Mouse (Mus musculus) cerebellum, adult 2 months (tissue): ENCODE measurements at regions not wholly inside any gene's neighbourhood (a gene's known extent, or its start where the extent isn't known, plus 50 kb on each side); places are given as distances from the start of the nearest gene placed in this dataset.

ENCODE experiments used
- DNase-seq, 2 experiments: peaks; one replicate each; pipeline ENCODE4 v3.0.0; 2021
- H3K27ac ChIP-seq: fragments of 200-500 bp; 2 replicates; pipeline ENCODE4 v1.5.1; 2012; ENCODE audit warnings: low read length, control low read depth, inconsistent platforms; ENCODE audit not compliant: insufficient read depth
- H3K27me3 ChIP-seq: fragments of 200-500 bp; 2 replicates; pipeline ENCODE4 v1.6.1; 2012; ENCODE audit warnings: inconsistent platforms, mild to moderate bottlenecking, low read length, moderate library complexity; ENCODE audit not compliant: control insufficient read depth, insufficient read depth
- H3K4me1 ChIP-seq: fragments of 200-500 bp; 2 replicates; pipeline ENCODE4 v1.6.1; 2011; ENCODE audit warnings: low read length; ENCODE audit not compliant: control insufficient read depth, insufficient read depth
- H3K4me3 ChIP-seq: fragments of 200-500 bp; replicated peaks from 2 replicates; pipeline ENCODE3; 2011; ENCODE audit warnings: mild to moderate bottlenecking, low read depth, low read length, control low read depth; ENCODE audit not compliant: insufficient read depth
- CTCF ChIP-seq: fragments of 200-500 bp; IDR thresholded peaks from 2 replicates; pipeline ENCODE4 v1.5.1; 2011; ENCODE audit warnings: low read depth, mild to moderate bottlenecking, control low read depth, low read length, moderate library complexity, borderline replicate concordance; ENCODE audit not compliant: insufficient read depth
- POLR2A ChIP-seq: fragments of 200-500 bp; IDR thresholded peaks from 2 replicates; pipeline ENCODE4 v1.6.1; 2011; ENCODE audit warnings: low read length, control low read depth, borderline replicate concordance; ENCODE audit not compliant: insufficient read depth
- WGBS: fragments of 180-500 bp; shearing (Covaris S2); methylation state at CpG from one replicate; pipeline ENCODE4 v1.1.7; 2018; 5-methylcytosine and 5-hydroxymethylcytosine counted together

DNA sequence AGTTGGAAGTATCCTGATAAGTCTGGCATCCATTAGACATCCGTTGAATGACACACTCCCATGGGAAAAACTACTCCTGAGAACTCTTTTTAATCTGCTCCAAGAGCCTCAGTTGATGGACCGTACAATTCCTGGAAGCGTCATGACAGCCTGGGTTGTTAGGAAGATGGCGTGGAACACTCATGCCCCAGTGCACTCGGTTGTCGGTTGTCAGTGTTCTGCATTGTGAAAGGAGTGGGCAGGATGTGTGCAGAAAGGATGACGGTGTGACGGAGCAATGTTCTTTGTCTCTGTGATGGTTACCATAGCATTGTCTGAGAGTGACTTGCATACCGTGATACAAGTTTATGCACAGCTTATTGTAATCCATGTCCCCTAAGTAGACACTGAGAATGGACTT lies 164.4 kb downstream of the Slc30a10 start:
- 18% methylated on average over 9 of the region's 9 CpGs for WGBS
- Histone ChIP-seq H3K27ac (no peak overlapping the region), H3K4me1 (no peaks in the 10 kb centered on the region), H3K27me3 (no peaks in the 10 kb centered on the region), H3K4me3 (no peak overlapping the region)
- no peak for DNase-seq
- TF ChIP-seq POLR2A (no peak), CTCF (no peak)

DNA sequence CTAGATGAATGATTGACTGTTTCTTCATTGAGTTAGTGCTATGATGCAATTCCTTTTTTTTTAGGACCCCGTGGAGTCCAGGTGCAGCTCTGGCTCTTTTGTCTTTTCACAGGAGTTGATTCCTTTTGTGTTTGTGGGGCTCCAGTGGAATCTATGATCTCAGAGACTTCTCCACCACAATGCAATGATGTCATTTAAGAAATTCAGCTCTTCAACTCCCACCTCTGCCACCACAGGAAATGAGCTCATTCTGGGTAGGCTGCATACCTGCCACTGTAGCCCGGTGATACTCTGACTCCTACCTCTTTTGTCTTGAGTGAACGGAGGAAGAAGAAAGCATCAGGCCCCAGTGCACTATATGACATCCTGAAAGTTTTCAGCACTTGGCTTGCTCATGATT lies 173.8 kb downstream of the Slc30a10 start:
- H3K27ac ChIP-seq: no peak overlapping the region
- H3K4me3 ChIP-seq: no peak overlapping the region
- no peak for TF ChIP-seq POLR2A
- no peak for TF ChIP-seq CTCF
- WGBS: 70% methylated on average over 3 of the region's 3 CpGs
- H3K4me1 ChIP-seq: no peaks in the 10 kb centered on the region
- H3K27me3 ChIP-seq: no peaks in the 10 kb centered on the region
- DNase-seq: no peak

DNA sequence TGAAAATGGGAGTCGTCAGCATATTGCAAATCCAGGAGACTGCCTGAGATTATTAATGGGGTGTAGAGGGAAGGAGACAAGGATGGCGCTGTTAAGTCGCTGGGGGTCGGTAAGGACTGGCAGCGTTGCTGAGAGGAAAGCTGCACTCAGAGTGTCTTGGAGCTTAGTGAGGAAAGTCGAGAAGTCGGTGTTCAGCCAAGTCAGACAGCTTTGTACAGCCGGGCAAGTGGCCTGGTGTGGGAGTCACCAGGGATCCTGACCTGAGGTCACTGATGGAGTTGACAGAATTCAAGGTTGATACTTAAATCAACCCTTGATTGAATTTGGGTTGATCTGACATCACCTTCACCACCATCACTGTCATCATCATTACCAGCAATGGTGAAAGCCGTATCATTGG lies 175.3 kb downstream of the Slc30a10 start:
- 79% methylated on average over 9 of the region's 9 CpGs for WGBS
- no peaks in the 10 kb centered on the region for H3K4me1 ChIP-seq
- H3K4me3 ChIP-seq: no peak overlapping the region

DNA sequence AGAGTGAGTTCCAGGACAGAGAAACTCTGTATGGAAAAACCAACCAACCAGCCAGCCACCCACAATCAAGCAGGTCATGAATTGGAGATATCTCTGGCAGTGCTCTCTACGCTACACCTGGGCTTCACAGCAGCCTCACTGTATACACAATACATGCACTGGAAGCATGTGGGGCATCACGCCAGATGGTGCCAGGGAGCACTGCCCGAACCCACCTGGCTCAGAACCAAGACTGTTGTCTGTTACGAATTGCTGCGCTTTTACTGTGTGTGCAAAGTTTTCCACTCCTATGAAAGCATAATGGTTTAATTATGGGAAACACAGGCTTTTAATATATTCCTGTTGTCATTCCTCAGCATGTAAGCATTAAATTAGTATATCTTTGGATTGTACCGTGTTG lies 184.0 kb downstream of the Slc30a10 start:
- TF ChIP-seq CTCF (no peak), POLR2A (no peak)
- 11% methylated on average over 6 of the region's 6 CpGs for WGBS
- Histone ChIP-seq H3K4me1 (no peaks in the 10 kb centered on the region), H3K4me3 (no peak overlapping the region), H3K27me3 (no peaks in the 10 kb centered on the region), H3K27ac (no peak overlapping the region)
- no peak for DNase-seq

More for the DNA sequence above, 175.3 kb downstream of the Slc30a10 start:
- Histone ChIP-seq H3K27ac (no peak overlapping the region), H3K27me3 (no peaks in the 10 kb centered on the region)
- no peak for TF ChIP-seq POLR2A
- no peak for TF ChIP-seq CTCF
- no peak for DNase-seq

DNA sequence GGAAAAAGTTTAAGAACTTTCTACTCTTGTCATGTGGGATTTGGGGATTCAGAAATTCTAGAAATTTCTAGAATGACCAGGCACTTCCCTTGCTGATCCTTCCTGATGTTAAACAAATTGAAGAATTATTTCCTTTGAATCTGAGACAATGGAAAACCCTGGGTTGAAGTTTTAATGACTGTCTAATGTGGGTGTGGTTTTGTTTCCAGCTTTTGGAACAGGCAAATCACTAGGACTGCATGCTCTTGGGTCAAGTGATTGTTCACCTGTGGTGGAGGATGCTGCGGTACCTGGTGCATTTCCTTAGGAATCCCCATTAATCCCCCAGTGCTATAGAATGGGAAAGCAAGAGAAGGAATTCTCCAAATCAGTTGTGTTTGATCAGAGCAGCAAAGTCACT lies 184.8 kb downstream of the Slc30a10 start:
- no peaks in the 10 kb centered on the region for H3K4me1 ChIP-seq
- no peak overlapping the region for H3K27ac ChIP-seq
- TF ChIP-seq POLR2A: no peak
- TF ChIP-seq CTCF: no peak
- no peak for DNase-seq
- H3K27me3 ChIP-seq: no peaks in the 10 kb centered on the region
- WGBS: 98% methylated on average over 1 of the region's 1 CpGs
- H3K4me3 ChIP-seq: no peak overlapping the region

DNA sequence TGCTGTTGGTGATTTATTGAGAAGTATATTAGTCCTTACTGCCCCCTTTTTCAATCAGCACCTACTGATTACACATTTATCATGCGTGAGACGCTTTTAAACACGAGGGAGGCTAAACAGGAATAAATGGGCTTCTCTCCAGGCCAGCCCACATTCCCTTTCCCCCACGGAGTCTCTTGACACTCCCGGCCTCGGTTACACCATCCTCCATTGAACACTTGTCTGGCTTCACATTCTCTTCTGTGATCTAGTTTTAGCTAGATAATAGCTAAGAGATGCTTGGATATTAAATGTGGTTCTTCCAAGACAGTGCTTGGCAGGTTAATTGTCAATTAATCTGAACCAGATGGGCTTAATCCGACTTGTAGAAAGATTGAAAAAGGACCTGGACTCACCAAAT lies 189.4 kb downstream of the Slc30a10 start:
- no peak overlapping the region for H3K4me3 ChIP-seq
- H3K27me3 ChIP-seq: no peaks in the 10 kb centered on the region
- H3K27ac ChIP-seq: no peak overlapping the region
- no peak for DNase-seq
- H3K4me1 ChIP-seq: no peaks in the 10 kb centered on the region
- TF ChIP-seq POLR2A (no peak), CTCF (no peak)
- 31% methylated on average over 7 of the region's 7 CpGs for WGBS

DNA sequence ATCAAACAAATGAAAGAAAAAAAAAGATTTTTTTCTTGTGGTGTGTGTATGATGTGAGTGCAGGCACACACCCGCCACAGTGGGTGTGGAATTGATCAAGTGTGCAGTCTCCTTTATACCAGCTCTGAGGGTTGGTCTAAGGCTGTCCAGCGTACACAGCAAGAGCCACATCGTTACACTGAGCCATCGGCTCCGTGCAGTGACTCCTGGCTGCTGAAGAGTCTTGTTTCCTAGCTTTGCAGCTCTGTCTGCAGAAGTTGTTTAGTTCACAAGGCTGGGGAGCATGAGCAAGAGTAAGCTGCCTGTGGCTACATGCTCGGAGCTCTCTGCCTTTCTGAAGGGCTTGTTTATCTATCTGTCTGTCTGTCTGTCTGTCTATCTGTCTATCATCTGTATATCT lies 193.5 kb downstream of the Slc30a10 start:
- H3K4me3 ChIP-seq: no peak overlapping the region
- no peaks in the 10 kb centered on the region for H3K27me3 ChIP-seq
- H3K27ac ChIP-seq: no peak overlapping the region
- no peak for TF ChIP-seq CTCF
- TF ChIP-seq POLR2A: no peak
- DNase-seq: no peak
- WGBS: 81% methylated on average over 6 of the region's 6 CpGs
- no peaks in the 10 kb centered on the region for H3K4me1 ChIP-seq

DNA sequence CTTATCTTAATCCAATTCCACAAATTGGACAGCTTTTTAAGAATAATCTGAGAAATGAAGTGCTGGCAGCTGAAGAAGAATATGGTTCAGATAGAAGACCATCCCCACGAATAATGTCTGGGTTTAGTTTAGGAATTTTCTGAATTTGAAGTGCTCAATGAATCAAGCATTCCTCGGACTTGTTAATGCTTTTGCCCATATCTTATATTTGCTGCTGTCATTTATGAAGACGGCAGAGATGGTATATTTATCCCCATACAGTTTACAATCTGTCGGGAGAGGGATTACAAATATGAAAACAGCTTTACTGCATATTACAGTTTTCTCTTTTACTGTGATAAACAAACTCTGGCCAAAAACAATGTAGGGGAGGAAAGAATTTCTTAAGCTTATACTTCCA lies 194.3 kb downstream of the Slc30a10 start:
- TF ChIP-seq POLR2A: no peak
- no peak for TF ChIP-seq CTCF
- H3K27ac ChIP-seq: no peak overlapping the region
- WGBS: 86% methylated on average over 4 of the region's 4 CpGs

DNA sequence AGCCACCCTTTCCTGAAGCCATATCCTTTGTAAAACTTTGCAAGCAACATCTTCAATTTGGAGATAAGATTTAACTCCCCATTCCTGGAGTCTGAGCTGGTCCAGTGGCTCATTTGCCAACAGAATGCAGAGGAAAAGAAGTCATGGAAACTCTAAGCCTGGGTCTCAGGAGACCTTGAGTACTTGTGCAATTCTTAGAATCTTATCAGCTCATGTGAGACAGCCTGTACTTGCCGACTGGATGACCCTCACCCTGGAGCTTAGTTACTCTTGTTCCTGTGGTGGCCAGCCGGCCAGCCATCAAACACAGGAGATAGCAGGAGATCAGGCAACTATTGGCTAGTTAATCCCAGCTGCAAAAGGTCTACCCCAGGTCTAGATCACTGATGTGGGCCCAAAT lies 196.3 kb downstream of the Slc30a10 start:
- WGBS: 85% methylated on average over 2 of the region's 2 CpGs
- Histone ChIP-seq H3K27me3 (no peaks in the 10 kb centered on the region), H3K4me3 (no peak overlapping the region), H3K27ac (no peak overlapping the region), H3K4me1 (no peaks in the 10 kb centered on the region)
- TF ChIP-seq POLR2A: no peak
- no peak for TF ChIP-seq CTCF
- DNase-seq: no peak

More for the DNA sequence above, 194.3 kb downstream of the Slc30a10 start:
- H3K27me3 ChIP-seq: no peaks in the 10 kb centered on the region
- no peaks in the 10 kb centered on the region for H3K4me1 ChIP-seq
- no peak for DNase-seq
- H3K4me3 ChIP-seq: no peak overlapping the region
